Mouse (Mus musculus) hindbrain, embryonic 16.5 days (tissue): ENCODE measurements around the gene Pacs2. TPM values are rescaled to one million over a fixed set of nuclear protein-coding genes. Genes with fewer than 3 reads are reported as not detected.

Experiments
- ATAC-seq: fragments of 200-750 bp; cut with Nextera tagmentation; 2 replicates; pipeline ENCODE4 v1.8.0; 2017; ENCODE audit warnings: moderate TSS enrichment, moderate library complexity
- H3K27ac ChIP-seq: fragments of 300-500 bp; sonication (generic); 2 replicates; pipeline ENCODE4 v1.5.1; 2014; ENCODE audit warnings: low read depth, mild to moderate bottlenecking, control low read depth, low read length, moderate library complexity
- H3K27me3 ChIP-seq: fragments of 300-500 bp; sonication (generic); replicated peaks from 2 replicates; pipeline ENCODE4 v1.6.1; 2014; ENCODE audit warnings: low read length; ENCODE audit not compliant: control insufficient read depth, insufficient read depth
- H3K36me3 ChIP-seq: fragments of 300-500 bp; sonication (generic); 2 replicates; pipeline ENCODE4 v1.6.1; 2014; ENCODE audit warnings: mild to moderate bottlenecking, low read length, moderate library complexity, mixed read lengths; ENCODE audit not compliant: control insufficient read depth, insufficient read depth
- H3K4me1 ChIP-seq: fragments of 300-500 bp; sonication (generic); 2 replicates; pipeline ENCODE4 v1.6.1; 2014; ENCODE audit warnings: low read depth, low read length; ENCODE audit not compliant: control insufficient read depth, insufficient read depth
- H3K4me2 ChIP-seq: fragments of 300-500 bp; sonication (generic); 2 replicates; pipeline ENCODE4 v1.6.1; 2014; ENCODE audit warnings: mild to moderate bottlenecking, low read length, control low read depth, moderate library complexity
- H3K4me3 ChIP-seq: fragments of 300-500 bp; sonication (generic); 2 replicates; pipeline ENCODE4 v1.5.1; 2014; ENCODE audit warnings: mild to moderate bottlenecking, low read length, control low read depth, moderate library complexity
- H3K9ac ChIP-seq: fragments of 300-500 bp; sonication (generic); 2 replicates; pipeline ENCODE4 v1.6.1; 2014; ENCODE audit warnings: low read depth, mild to moderate bottlenecking, control low read depth, low read length, moderate library complexity
- H3K9me3 ChIP-seq: fragments of 300-500 bp; sonication (generic); 2 replicates; pipeline ENCODE4 v1.6.1; 2014; ENCODE audit warnings: mild to moderate bottlenecking, low read length, moderate library complexity; ENCODE audit not compliant: control insufficient read depth
- WGBS: fragments of 180-500 bp; shearing (Covaris S2); extraction: QIAGEN DNeasy Blood & Tissue Kit; methylation state at CpG from one replicate; pipeline ENCODE4 v1.1.7; 2014; 5-methylcytosine and 5-hydroxymethylcytosine counted together
- polyA plus RNA-seq: library from polyadenylated mRNA; unstranded; fragments of >200 nt; fragmentation: Nextera tagmentation; extraction: Ambion mirVana; gene quantifications from 2 replicates; pipeline ENCODE4 v1.2.1, GENCODE M21; 2015

Gene Pacs2
- polyA plus RNA-seq, 1 experiment from 2014 or later, result 20.4 TPM

GRCm38 (mm10) chr12:113075486-113075885 is 61.2 kb downstream of the Pacs2 start:
- Histone ChIP-seq H3K9me3 (no peaks in the 10 kb centered on the region), H3K36me3 (peaks cover 14% of the 10 kb centered on the region), H3K4me2 (peak overlapping the region; percentile 90), H3K27ac (peak overlapping the region; percentile 33; the same call in 1 of the 2 replicates), H3K4me3 (no peak overlapping the region), H3K9ac (peak overlapping the region; percentile 69; the same call in 1 of the 2 replicates), H3K4me1 (peaks cover 18% of the 10 kb centered on the region), H3K27me3 (no peaks in the 10 kb centered on the region)
- ATAC-seq, result peak; percentile 2; the same call in 1 of the 2 replicates
- 56% methylated on average over 6 of the region's 6 CpGs for WGBS

GRCm38 (mm10) chr12:113087276-113087675 is 73.0 kb downstream of the Pacs2 start:
- no peak overlapping the region for H3K27ac ChIP-seq
- WGBS, result 65% methylated on average over 3 of the region's 3 CpGs
- H3K9ac ChIP-seq, result no peak overlapping the region
- H3K4me1 ChIP-seq, result no peaks in the 10 kb centered on the region
- no peaks in the 10 kb centered on the region for H3K27me3 ChIP-seq
- H3K9me3 ChIP-seq, result no peaks in the 10 kb centered on the region
- no peak for ATAC-seq
- no peaks in the 10 kb centered on the region for H3K36me3 ChIP-seq
- no peak overlapping the region for H3K4me2 ChIP-seq
- no peak overlapping the region for H3K4me3 ChIP-seq

- H3K27ac ChIP-seq, result no peak overlapping the region
- H3K4me2 ChIP-seq, result no peak overlapping the region
- ATAC-seq, result no peak
- 55% methylated on average over 4 of the region's 4 CpGs for WGBS
- no peaks in the 10 kb centered on the region for H3K36me3 ChIP-seq
- H3K27me3 ChIP-seq, result no peaks in the 10 kb centered on the region
- no peak overlapping the region for H3K4me3 ChIP-seq
- H3K9ac ChIP-seq, result no peak overlapping the region
- H3K4me1 ChIP-seq, result no peaks in the 10 kb centered on the region
- no peaks in the 10 kb centered on the region for H3K9me3 ChIP-seq
Measured at GRCm38 (mm10) chr12:113088026-113088425, 73.7 kb downstream of the Pacs2 start.

GRCm38 (mm10) chr12:113089107-113089506 is 74.8 kb downstream of the Pacs2 start:
- no peak overlapping the region for H3K9ac ChIP-seq
- no peaks in the 10 kb centered on the region for H3K36me3 ChIP-seq
- no peak overlapping the region for H3K4me2 ChIP-seq
- no peak overlapping the region for H3K4me3 ChIP-seq
- H3K9me3 ChIP-seq, result no peaks in the 10 kb centered on the region
- H3K4me1 ChIP-seq, result no peaks in the 10 kb centered on the region
- no peak overlapping the region for H3K27ac ChIP-seq
- ATAC-seq, result no peak
- no peaks in the 10 kb centered on the region for H3K27me3 ChIP-seq
- WGBS, result 92% methylated on average over 6 of the region's 6 CpGs

GRCm38 (mm10) chr12:113090053-113090452 is 75.7 kb downstream of the Pacs2 start:
- Histone ChIP-seq H3K4me1 (no peaks in the 10 kb centered on the region), H3K27ac (no peak overlapping the region), H3K27me3 (no peaks in the 10 kb centered on the region), H3K9ac (no peak overlapping the region), H3K4me2 (no peak overlapping the region), H3K36me3 (no peaks in the 10 kb centered on the region), H3K9me3 (no peaks in the 10 kb centered on the region), H3K4me3 (no peak overlapping the region)
- peak; percentile 27; the same call in 1 of the 2 replicates for ATAC-seq
- 84% methylated on average over 17 of the region's 17 CpGs for WGBS

- Histone ChIP-seq H3K4me1 (peaks cover 30% of the 10 kb centered on the region), H3K27me3 (no peaks in the 10 kb centered on the region), H3K9ac (peak overlapping the region; percentile 99), H3K4me2 (peak overlapping the region; percentile 98), H3K36me3 (no peaks in the 10 kb centered on the region), H3K27ac (peak overlapping the region; percentile 87; the same call in 1 of the 2 replicates), H3K4me3 (peak overlapping the region; percentile 96), H3K9me3 (no peaks in the 10 kb centered on the region)
- 88% methylated on average over 5 of the region's 5 CpGs for WGBS
- 0 out of 2 replicates have a peak, but pooled peaks have one; percentile 3 for ATAC-seq
Measured at GRCm38 (mm10) chr12:113097040-113097439, 82.7 kb downstream of the Pacs2 start.

GRCm38 (mm10) chr12:113097749-113098281 is 83.5 kb downstream of the Pacs2 start, which contains the start of gene Mta1:
Gene Mta1 (plus strand): TSS chr12:113098278.
- H3K36me3 ChIP-seq, result no peaks in the 10 kb centered on the region
- peak within 1 kb of the TSS; percentile 99 for H3K9ac ChIP-seq
- H3K9me3 ChIP-seq, result no peaks in the 10 kb centered on the region
- peak within 1 kb of the TSS; percentile 98 for H3K4me2 ChIP-seq
- peaks cover 35% of the 10 kb centered on the region for H3K4me1 ChIP-seq
- H3K4me3 ChIP-seq, result peak within 1 kb of the TSS; percentile 96
- no peaks in the 10 kb centered on the region for H3K27me3 ChIP-seq
- peak; percentile 60 for ATAC-seq
- WGBS, result 0% methylated on average over 13 of the region's 53 CpGs
- H3K27ac ChIP-seq, result peak within 1 kb of the TSS; percentile 87

- H3K4me3 ChIP-seq, result peak overlapping the region; percentile 96
- H3K4me1 ChIP-seq, result peaks cover 38% of the 10 kb centered on the region
- no peak for ATAC-seq
- 0% methylated on average over 16 of the region's 60 CpGs for WGBS
- H3K27ac ChIP-seq, result peak overlapping the region; percentile 87
- no peaks in the 10 kb centered on the region for H3K27me3 ChIP-seq
- H3K4me2 ChIP-seq, result peak overlapping the region; percentile 74
- peak overlapping the region; percentile 99 for H3K9ac ChIP-seq
- H3K9me3 ChIP-seq, result no peaks in the 10 kb centered on the region
- H3K36me3 ChIP-seq, result no peaks in the 10 kb centered on the region
Measured at GRCm38 (mm10) chr12:113098530-113099151, 84.3 kb downstream of the Pacs2 start.

GRCm38 (mm10) chr12:113099470-113100237 is 85.3 kb downstream of the Pacs2 start:
- ATAC-seq, result 0 out of 2 replicates have a peak, but pooled peaks have one; percentile 1
- Histone ChIP-seq H3K4me3 (peak overlapping the region; percentile 96), H3K9me3 (no peaks in the 10 kb centered on the region), H3K27ac (no peak overlapping the region), H3K36me3 (no peaks in the 10 kb centered on the region), H3K27me3 (no peaks in the 10 kb centered on the region), H3K9ac (peak overlapping the region; percentile 99), H3K4me2 (peak overlapping the region; percentile 74), H3K4me1 (peaks cover 38% of the 10 kb centered on the region)
- WGBS, result 34% methylated on average over 6 of the region's 6 CpGs
